Mouse (Mus musculus): ENCODE measurements around the gene Fdx1.

The Fdx1 gene

DNA sequence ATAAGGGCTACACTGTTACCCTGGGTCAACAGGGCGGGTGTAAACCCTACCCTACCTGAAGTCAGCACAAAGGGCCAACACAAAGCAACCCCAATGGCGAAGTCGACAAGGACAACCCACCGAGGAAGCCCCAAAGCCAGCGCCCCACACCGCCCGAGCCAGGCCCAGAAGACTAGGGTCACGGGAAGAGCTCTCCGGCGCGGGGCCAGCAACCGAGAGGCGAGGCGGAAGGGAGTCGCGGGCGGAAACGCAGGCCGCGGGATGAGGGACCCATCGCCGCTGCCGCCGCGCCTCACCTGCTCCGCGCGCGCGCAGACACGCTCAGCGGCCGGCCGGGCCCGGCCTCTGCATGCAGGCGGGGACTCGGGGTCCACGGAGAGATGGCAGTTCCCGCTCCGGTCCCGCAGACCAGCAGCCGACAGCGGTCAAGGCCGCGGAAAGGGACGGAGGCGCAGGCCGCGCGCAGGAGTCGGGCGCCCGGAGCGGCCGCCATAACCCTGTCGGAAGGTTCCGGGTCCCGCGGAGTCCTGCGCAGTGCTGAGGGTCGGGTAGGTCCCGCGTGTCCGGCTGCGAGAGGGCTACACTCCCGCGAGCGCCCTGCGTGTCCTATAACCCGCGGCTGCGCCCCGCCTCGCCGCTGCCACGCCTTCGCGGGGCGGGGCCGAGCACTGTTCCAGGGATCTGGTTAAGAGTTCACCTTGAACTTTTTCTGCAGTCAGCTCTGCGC lies at the start of gene Fdx1:
Gene Fdx1, minus strand, starts transcription at position 582 of the 727 bp plus-strand sequence.
- peak; percentile 92 for DNase-seq (ENCODE audit: low read depth, low spot score)

DNA sequence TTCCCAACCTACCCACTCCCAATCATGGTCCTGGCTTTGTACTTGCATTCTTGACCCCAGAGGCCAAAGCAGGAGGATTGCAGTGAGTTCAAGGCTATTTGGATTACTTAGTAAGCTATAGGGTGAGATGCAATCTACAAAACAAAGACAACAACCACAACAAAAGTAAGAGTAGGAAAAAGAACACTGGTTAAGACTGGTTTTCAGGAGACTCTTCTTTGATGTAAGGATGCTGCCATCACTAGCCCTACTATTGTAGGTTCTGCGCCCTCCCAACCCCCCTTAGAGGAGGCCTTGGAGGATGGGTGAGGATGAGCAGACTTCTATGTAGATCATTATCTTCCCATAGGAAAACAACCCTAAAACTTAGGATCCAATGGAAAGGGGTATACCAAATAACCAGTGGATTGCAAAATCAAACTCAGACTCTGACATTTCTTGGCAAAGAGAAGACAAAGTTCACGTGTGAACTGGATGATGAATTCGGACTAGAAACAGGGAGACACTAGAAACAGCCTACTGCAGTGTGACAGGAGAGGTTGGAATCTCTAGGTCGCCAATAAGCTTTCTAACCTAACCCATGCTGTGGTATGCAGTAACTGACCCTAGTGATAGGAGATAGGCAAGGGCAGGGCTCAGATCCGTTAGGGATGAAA lies 49.6 kb upstream of the Fdx1 start:
- DNase-seq (ENCODE audit: low read depth, low spot score) = peak; percentile 55

DNA sequence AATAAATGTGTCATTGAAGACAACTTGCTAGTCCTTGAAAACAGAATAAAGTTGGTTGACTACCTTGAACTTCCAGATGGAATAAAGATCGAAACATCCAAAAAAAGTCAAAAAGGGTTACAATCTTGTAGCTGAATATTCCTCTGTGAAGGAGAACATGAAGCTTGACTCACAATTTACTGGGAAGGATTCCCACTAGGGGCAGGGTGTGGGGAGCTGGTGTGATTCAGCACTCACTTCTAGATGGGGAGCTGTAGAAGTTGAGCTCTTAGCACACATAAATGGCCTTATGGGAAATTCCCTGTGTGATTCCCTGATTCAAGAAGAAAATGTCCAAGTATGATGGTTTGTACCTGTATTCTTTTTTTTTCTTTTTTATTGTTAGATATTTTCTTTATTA lies 49.0 kb upstream of the Fdx1 start:
- DNase-seq (ENCODE audit: low read depth, low spot score) = no peak

DNA sequence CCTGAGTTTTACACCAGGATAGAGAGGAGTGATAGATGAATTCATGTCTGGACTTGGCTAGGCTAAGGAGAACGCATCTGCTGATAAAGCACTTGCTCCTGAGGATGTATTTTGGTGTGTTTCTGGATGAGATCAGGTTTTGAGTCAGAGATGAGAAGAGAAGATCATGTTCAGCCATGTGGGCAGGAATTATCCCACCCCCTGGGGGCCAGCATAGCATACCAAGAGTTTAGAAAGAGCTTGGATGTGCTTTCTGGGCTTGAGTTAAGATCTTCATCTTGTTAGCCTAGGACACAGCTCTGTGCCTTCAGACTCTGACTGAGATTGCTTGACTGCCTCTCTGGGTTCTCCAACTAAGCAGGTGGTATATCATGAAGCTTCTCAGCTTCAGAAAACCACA lies 45.2 kb upstream of the Fdx1 start:
- DNase-seq (ENCODE audit: low read depth, low spot score) = no peak

DNA sequence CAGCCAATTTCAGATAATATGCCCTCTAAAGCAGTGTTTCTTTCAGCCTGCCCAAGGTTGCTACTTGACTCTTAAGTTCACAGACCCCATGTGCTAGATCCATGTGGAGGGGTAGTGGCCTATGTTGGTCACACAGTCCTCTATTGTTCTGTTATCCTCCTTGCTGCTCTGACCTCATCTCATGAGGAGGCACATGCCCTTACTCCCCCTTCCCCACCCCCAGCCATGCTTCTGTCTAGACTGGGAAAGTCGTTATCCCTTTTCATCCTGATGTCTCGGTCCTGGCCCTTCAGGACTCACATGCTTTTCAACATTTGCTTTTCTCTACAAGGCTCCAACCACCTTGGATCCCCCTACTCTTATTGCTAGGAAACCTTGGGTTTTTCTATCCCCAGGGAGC lies 44.0 kb upstream of the Fdx1 start:
- no peak for DNase-seq (ENCODE audit: low read depth, low spot score)

DNA sequence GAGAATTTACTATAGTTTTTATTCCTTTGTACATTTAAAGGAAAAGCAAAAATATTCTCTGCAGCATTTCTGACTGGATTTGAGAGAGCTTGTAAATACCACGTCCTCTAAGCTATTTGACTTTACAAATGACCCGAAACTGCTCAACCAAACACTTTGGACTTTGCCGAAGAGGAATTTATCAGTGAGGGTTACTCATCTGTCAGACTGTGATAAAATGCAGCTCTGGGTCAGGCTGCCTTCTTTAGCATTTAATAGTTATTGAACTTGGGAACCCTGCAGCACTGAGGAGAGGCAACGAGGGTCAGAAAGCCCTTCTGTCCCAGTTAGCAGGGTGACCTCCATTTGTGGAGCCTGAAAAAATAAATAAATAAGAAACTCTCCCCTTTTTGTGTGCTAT lies 40.1 kb upstream of the Fdx1 start:
- no peak for DNase-seq (ENCODE audit: low read depth, low spot score)

DNA sequence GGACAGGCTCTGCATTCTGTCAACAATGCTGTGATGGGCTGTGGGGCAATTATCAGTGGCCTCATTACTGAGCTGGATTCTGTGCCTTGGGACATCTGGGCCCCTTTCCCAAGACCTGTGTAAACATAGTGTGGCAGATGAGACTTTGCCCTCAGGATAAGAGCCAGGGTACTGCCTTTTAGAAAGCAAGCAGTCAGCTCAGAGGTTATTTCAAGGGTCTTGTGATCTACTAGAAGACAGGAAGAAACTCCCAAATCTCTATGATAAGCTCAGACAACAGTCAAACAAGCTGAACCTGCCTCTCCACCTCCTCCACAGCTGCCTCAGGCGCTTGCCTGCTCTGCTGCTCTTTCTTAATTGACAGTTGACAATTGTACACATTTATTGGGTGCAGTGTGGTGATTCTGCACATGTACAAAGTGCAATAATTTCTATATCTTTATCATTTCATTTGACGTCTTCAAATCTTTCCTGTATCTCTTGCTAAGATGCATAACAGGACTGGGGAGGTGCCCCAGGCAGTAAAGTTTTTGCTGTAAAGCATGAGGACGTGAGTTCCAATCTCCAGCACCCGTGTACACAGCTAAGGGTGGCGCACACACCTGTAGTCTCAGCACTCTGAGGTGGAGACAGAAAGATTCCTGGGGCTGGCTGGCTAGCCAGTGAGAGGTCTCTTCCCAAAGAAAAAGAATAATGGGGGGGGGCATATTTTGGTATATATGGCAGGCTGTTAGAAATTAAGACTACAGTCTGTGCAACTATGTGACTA lies 32.2 kb upstream of the Fdx1 start:
- no peak for DNase-seq (ENCODE audit: low read depth, low spot score)

DNA sequence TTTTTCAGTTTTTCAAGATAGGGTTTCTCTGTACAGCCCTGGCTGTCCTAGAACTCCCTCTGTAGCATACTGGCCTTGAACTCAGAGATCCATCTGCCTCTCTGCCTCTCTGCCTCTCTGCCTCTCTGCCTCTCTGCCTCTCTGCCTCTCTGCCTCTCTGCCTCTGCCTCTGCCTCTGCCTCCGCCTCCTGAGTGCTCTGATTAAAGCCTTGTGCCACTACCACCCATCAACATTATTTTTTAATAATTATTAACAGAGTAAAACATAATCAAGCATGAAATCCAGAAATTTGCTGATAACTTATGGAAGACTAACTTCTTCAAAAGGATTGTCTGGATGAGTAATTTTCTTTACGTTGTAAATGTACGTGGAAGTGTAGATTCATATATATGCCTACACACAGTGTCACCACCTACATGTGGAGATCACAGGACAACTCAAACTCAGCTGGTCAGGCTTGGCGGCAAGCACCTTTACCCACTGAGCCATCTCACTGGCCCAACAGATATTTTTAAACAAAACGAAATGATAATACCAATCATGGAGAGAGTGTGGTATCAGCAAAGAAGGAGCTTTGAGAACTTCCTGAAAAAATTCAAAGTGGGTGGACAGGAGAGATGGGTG lies 31.4 kb upstream of the Fdx1 start:
- DNase-seq (ENCODE audit: low read depth, low spot score) = no peak

DNA sequence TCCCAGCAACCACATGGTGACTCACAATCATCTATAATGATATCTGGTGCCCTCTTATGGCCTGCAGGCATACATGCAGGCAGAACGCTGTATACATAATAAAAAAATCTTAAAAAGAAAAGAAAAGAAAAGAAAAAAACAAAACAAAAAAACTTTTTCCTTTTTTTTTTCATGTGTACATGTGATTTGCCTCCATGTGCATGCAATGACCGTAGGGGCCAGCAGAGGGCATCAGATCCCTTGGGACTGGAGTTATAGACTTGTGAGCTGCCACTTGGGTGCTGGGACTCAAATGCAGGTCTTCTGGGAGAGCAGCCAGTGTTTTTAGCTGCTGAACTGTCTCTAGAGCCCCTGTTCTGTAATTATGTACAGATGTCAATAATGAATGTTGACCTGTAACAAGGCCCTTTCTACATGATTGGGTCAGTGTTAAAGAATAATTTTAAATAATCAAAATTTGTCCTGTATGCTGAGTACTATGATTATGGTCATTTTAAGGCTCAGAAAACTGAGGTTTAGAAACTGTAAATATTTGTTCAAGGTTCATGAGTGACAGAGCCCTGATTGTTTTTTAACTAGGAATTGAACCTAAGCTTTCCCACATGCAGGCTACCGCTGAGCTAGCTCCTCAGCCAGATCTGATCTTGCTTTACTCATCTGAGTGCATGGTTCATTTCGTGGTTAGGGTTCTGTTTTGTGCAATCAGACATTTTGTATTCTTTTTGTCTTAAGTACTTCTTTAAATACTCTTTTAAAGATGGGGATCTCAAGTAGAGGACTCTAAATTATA lies 30.3 kb upstream of the Fdx1 start:
- peak; percentile 66 for DNase-seq (ENCODE audit: low read depth, low spot score)

DNA sequence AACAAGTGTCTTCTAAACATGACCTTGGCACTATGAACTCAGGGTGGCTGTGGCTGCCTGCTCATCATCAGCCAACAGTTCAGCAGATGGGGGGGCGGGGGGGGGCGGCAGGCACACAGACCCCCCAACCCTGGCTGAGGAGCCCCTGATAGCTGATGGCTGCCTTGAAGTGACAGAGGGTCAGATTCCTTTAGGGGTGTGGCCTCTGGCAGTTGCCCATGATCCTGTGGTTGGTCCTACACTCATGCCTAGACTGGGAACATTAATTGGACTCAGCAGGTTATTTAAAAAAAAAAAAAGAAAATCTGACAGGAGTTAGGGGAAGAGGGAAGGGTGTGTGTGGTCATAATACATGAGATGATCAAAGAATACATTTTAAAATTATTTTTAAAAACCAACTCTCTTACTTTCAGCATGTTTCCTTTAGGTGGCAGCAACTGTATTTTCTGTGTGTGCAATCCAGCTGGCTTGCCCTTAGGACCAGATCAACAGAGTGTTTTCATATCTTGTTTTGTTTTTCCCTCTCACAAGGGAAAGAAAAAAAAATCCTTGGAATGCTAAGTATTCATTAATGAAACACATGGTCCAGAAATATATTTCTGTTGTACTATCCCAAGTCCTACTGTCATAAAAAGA lies 28.0 kb upstream of the Fdx1 start:
- no peak for DNase-seq (ENCODE audit: low read depth, low spot score)

DNA sequence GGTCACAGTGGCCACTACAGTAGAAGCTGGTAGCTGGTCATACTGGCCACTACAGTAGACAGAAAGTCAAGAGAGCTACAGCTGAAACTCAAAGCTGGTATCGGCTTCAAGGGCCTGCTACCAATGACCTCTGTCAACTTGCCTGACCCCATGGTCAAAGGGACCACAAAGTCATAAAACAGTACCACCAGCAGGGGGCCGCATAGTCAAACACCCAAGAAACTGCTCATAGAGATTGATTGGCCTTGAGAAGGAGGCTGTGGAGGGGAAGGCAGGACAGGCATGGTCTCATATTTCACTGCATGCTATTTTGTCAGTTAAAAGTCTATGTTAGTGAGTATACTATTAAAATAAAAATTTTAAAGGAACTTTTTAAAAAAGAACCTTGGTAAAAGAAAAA lies 27.5 kb upstream of the Fdx1 start:
- DNase-seq (ENCODE audit: low read depth, low spot score) = peak; percentile 68

DNA sequence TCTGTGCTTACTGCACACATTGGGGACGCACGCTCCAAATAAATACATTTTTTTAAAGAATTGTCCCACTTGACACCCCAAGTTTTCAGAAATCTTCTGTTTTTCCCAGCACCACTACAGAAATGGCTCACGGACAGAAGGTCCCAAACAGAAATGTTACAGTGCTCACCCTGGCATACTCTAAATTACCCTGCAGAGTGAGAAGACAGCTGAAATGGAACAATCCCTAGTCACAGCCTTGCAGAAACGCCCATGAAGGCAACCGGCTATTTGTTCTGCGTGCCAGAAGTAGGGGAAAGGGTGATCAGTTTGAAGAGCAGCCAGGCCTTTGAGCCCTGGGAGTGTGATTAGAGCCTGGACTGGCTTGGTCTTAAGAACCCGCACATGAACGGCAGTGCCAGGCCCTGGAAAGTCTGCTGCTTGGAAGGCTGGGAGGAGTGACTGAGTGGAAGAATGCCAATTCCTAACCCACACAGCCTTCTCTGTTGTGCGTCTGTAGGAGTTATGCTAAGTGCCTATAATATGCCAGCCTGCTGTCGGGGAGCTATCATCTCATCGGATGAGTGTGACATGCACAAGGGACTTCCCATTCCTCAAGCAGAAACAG lies 22.2 kb upstream of the Fdx1 start:
- DNase-seq (ENCODE audit: low read depth, low spot score) = no peak

DNA sequence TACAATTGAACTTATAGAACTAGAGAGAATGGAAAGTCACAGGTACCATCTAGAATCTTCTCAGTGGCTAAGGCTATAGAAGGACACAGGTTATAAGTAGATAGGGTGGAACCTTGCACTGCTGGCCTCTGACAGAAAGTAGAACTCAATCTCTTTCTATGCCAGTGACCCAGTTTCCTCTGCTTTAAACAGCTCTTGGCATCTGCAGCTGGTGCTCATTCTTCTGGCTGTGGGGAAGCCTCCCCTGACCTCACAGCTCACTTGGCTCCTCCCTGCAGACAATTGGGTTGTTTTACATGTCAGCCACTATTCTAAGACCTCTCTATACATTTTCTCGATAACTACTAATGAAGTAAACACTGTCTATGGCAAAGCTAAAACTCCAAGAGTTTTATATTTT lies 17.8 kb upstream of the Fdx1 start:
- DNase-seq (ENCODE audit: low read depth, low spot score) = no peak

DNA sequence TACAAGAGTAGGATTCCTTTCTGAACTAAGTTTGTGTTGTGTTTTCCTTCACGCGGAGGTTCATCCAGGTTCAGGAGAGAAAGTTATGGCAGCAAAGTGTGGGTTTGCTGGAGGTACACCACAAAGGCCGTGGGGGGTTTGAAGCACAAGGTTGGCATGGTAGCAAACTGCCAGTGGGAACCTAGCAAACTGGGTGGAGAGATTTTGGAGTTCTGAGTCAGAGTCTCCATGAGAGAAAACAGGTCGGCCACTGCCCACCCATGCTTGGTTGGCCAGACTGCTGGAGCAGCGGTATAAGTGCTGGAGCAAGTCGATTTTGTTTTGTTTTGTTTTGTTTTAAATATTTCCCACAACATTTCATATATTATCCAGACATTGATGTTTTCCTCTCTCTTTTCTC lies 15.9 kb upstream of the Fdx1 start:
- DNase-seq (ENCODE audit: low read depth, low spot score) = no peak

DNA sequence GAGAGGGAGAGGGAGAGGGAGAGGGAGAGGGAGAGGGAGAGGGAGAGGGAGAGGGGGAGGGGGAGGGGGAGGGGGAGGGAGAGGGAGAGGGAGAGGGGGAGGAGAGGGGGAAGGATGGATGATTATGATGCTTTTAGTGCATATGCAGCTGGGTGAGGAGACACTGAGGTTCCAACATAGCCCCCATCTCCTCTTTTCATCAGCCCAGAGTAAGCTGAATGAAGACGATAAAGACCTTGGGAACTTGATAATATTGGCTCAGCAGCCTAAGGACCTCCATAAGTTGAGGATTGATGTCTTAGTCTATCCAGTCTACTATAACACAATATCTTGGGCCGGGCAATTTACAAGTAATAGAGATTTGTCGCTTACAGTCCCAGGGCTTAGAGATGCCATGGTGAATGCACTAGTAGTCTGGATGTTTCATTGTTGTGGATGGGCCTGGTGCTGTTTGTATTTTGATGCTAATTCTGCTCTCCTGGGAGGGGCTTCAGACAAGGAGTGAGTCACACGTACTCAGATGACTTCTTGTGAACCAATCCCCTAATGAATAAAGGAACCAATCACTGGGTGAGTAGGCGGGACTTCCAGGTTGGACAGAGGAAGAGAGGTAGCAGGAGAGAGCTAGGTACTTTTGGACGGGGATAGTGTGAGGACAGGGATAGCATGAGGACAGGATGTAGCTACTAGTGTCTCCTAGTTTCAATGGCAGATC lies 15.3 kb upstream of the Fdx1 start:
- DNase-seq (ENCODE audit: low read depth, low spot score) = peak; percentile 92

DNA sequence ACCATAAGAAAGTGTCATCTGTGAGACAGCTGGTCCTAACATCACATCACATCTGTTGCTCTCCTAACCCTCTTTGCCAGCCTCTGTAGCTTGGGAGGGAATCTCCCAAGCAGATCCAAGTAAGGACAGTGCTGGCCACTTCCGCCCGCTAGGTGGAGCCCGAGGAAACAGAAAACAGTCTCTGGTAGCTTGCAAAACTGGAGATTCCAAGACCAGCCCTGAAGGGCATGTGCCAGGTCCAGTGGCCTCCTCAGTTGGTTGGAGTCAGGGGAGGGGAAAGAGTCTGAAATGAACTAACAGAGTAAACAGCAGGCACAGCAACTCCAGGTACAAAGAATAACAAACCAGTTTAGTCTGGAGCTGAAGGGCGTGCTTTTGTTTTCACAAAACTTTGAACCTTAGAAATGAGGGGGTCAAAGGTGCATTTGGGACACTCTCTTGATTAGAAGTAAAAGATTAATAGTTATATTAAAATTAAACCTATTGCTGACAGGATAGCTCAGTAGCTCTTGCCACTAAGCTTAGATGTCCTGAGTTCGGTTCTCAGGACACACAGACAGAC lies 14.2 kb upstream of the Fdx1 start:
- peak; percentile 88 for DNase-seq (ENCODE audit: low read depth, low spot score)

DNA sequence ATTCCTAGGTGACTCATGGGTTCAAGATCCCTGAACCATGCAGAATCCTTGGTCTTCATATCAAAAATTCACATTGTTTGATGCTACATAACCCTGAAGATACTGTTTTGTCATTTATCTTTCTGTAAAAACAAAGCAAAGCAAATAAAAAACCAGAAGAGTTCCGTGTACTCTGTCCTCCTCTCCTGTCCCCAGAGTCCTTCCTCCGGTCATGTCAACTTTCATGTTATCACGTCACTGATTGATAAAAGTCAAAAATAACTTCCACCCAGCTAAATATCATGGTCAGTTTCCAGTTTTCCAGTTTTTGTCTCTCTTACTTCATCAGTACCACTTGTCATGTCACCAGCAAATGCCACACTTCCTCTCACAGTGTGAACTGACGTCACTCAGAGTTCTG lies 11.5 kb upstream of the Fdx1 start:
- no peak for DNase-seq (ENCODE audit: low read depth, low spot score)

DNA sequence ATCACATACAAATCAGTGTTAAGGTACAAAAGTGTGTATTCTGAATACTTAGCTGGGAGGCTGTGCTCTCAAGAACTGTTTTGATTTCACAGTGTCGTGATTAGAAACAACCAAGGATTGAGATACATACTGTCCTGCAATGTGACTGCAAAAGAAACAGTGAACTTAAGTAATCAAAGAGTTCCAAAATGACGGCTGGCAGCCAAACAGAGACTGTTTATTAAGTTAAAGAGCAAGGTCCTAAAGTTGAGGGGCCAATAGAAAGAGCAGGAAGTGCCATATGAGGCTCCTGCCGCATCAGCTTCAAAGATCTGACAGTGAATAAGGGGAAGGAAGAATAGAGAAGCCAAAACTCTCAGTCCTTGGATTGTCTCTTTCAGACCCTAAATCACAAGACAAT lies 10.5 kb upstream of the Fdx1 start:
- DNase-seq (ENCODE audit: low read depth, low spot score) = no peak

DNA sequence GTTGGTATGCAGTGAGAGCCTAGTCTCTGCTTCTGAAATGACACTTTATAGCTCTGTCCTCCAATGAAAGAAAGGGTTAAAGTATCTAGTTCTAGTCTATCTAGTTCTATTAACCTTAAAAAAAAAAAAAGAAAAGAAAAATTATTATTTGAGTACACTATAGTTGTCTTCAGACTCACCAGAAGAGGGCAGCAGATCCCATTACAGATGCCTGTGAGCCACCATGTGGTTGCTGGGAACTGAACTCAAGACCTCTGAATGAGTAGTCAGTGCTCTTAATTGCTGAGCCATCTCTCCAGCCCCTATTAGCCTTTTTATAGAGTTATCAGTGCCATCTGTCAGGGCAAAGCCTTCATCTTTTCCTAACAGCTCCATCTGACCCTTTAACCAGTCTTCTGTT lies 3.0 kb upstream of the Fdx1 start:
- peak; percentile 47 for DNase-seq (ENCODE audit: low read depth, low spot score)

DNA sequence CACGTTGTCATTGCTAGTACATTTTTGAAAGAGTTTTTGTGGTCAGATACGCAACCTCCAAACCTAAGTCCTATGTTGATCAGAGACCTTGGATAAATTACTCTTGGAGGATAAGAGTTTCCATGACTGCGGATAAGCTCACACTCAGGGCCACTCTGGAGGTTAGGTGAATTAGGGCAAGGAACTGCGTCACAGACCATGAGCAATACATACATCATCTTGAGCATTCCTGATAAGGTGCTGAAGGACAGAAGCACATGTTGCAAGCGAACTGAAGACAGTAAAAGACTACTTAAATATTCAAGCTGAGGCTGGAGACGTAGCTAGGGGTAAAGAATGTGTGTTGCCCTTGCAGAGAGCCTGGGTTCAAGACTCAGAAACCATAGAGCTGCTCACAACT lies 754 bp upstream of the Fdx1 start:
- DNase-seq (ENCODE audit: low read depth, low spot score) = no peak

All from ZHBTc4 (cell line).